Mouse (Mus musculus) forelimb bud, embryonic 11.5 days (tissue): ENCODE data around the gene Stk38.
A peak's percentile ranks its signal among the peaks of the same experiment; 100 is the strongest.

Experiments
- DNase-seq: peaks from one replicate; pipeline ENCODE4 v3.0.0-alpha.2; 2012; ENCODE audit warnings: low read depth, low spot score

The Stk38 gene

GRCm38 (mm10) chr17:28926866-28927635 is 80.7 kb downstream of the Stk38 start:
- peak; percentile 53 for DNase-seq

DNA sequence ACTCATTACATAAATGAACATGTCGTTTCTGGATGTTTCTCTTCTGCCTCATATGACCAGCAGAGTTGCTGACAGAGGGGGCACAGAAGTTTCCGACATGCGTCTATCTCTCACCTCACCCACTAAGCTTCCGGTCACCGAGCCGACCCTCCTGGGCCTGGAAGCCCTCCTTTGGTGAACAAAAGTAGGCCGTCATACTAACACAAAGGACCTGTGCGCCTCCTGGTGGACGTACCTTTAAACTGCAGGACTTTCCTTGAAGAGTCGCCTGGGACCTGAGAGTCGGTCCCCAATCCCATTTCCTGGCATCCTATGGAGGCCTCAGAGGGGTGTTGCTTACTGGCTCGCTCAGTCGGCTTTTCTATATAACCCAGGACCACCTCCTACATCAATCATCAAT is 81.4 kb downstream of the Stk38 start:
- DNase-seq = peak; percentile 83

- DNase-seq = no peak
These were observed 82.7 kb downstream of the Stk38 start for GRCm38 (mm10) chr17:28924957-28925595.

DNA sequence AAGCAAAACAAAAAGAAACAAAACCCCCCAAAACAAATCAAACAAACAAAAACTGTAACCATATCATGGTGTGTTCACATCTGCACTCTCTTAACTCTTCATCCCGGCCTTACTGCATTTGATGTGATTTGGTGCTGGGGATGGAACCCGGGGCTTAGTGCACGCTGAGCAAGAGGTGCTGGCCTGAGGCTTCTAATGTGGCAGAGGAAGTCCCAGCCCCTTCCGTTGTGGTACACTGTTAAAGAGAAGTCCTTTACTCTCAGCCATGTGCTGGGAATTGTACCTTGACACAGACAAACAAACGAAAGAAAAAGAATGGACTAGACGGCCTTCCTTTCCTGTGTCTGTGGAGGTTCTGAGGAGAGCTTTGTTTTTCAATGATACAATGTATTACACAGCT is 85.7 kb downstream of the Stk38 start:
- no peak for DNase-seq

DNA sequence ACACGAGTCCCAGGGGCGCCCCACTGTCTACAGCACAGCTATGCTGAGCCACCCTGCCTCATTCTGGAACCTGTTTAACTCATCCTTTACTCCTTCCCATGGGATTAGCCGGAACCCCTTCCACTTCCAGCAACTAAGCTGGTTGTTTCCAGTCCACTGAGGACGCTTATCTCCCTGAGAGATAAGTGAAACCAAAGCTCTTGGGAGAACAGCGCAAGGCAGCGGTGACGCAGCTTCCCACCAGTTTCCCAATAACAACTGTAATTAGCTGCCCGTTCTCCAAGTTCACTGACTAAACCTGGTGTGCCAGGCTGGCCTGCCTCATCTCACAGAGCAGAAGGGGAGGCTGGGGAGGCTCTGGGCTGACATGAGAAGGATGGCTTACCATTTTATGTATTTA is 86.7 kb downstream of the Stk38 start:
- DNase-seq = no peak
